Mouse (Mus musculus) intestine, postnatal 0 days (tissue): Measurements from ENCODE around the gene Aloxe3. TPM values are rescaled to one million over a fixed set of nuclear protein-coding genes. Genes with fewer than 3 reads are reported as not detected.

Experiments used
- ATAC-seq: fragments of 200-750 bp; cut with Nextera tagmentation; 2 replicates; pipeline ENCODE4 v1.8.0; 2017; ENCODE audit warnings: mild to moderate bottlenecking, moderate TSS enrichment, moderate library complexity
- H3K27ac ChIP-seq: fragments of 300-500 bp; sonication (generic); 2 replicates; pipeline ENCODE4 v1.5.1; 2014; ENCODE audit warnings: mild to moderate bottlenecking, low read depth, low read length, moderate library complexity
- H3K27me3 ChIP-seq: fragments of 300-500 bp; sonication (generic); replicated peaks from 2 replicates; pipeline ENCODE4 v1.6.1; 2014; ENCODE audit warnings: low read length, mixed read lengths; ENCODE audit not compliant: control insufficient read depth, insufficient read depth
- H3K36me3 ChIP-seq: fragments of 300-500 bp; sonication (generic); 2 replicates; pipeline ENCODE4 v1.6.1; 2014; ENCODE audit warnings: mild to moderate bottlenecking, moderate library complexity; ENCODE audit not compliant: control insufficient read depth, insufficient read depth
- H3K4me1 ChIP-seq: fragments of 300-500 bp; sonication (generic); replicated peaks from 2 replicates; pipeline ENCODE4 v1.6.1; 2014; ENCODE audit warnings: antibody characterized with exemption, low read length, mixed read lengths; ENCODE audit not compliant: control insufficient read depth, insufficient read depth
- H3K4me2 ChIP-seq: fragments of 300-500 bp; sonication (generic); replicated peaks from 2 replicates; pipeline ENCODE4 v1.6.1; 2014; ENCODE audit warnings: low read depth, mild to moderate bottlenecking, moderate library complexity
- H3K4me3 ChIP-seq: fragments of 300-500 bp; sonication (generic); 2 replicates; pipeline ENCODE4 v1.5.1; 2014; ENCODE audit warnings: low read depth, low read length
- H3K9ac ChIP-seq: fragments of 300-500 bp; sonication (generic); 2 replicates; pipeline ENCODE4 v1.6.1; 2014; ENCODE audit warnings: mild to moderate bottlenecking, low read depth, low read length
- H3K9me3 ChIP-seq: fragments of 300-500 bp; sonication (generic); 2 replicates; pipeline ENCODE4 v1.6.1; 2016; ENCODE audit warnings: mixed run types; ENCODE audit not compliant: control insufficient read depth
- CTCF ChIP-seq: sonication (generic); IDR thresholded peaks from 2 replicates; pipeline ENCODE4 v1.5.1; 2016; ENCODE audit warnings: low read depth, mild to moderate bottlenecking, control low read depth, antibody characterized with exemption, moderate library complexity
- WGBS: fragments of 180-500 bp; shearing (Covaris S2); extraction: QIAGEN DNeasy Blood & Tissue Kit; methylation state at CpG from one replicate; pipeline ENCODE4 v1.1.7; 2014; 5-methylcytosine and 5-hydroxymethylcytosine counted together
- polyA plus RNA-seq: library from polyadenylated mRNA; unstranded; fragments of >200 nt; fragmentation: Nextera tagmentation; extraction: Ambion mirVana; gene quantifications from 2 replicates; pipeline ENCODE4 v1.2.1, GENCODE M21; 2015

The Aloxe3 gene
- polyA plus RNA-seq, 1 experiment from 2014 or later: 0.82 TPM

GRCm38 (mm10) chr11:69088103-69088855 is 37.4 kb upstream of the Aloxe3 start, which contains the start of gene Vamp2:
Vamp2 (plus strand) TSS chr11:69088490.
- peak within 1 kb of the TSS; percentile 96 for H3K27ac ChIP-seq
- H3K9me3 ChIP-seq: no peaks in the 10 kb centered on the region
- H3K36me3 ChIP-seq: peaks cover 19% of the 10 kb centered on the region; the same call in 1 of the 2 replicates
- H3K4me3 ChIP-seq: peak within 1 kb of the TSS; percentile 100
- peaks cover 8% of the 10 kb centered on the region; the same call in 1 of the 2 replicates for H3K4me1 ChIP-seq
- TF ChIP-seq CTCF: 0 out of 2 replicates have a peak, but pooled peaks have one; percentile 1
- H3K4me2 ChIP-seq: peak within 1 kb of the TSS; percentile 82
- ATAC-seq: peak; percentile 64
- peak within 1 kb of the TSS; percentile 99 for H3K9ac ChIP-seq
- under 1% methylated on average over 61 of the region's 67 CpGs for WGBS
- no peaks in the 10 kb centered on the region for H3K27me3 ChIP-seq

DNA sequence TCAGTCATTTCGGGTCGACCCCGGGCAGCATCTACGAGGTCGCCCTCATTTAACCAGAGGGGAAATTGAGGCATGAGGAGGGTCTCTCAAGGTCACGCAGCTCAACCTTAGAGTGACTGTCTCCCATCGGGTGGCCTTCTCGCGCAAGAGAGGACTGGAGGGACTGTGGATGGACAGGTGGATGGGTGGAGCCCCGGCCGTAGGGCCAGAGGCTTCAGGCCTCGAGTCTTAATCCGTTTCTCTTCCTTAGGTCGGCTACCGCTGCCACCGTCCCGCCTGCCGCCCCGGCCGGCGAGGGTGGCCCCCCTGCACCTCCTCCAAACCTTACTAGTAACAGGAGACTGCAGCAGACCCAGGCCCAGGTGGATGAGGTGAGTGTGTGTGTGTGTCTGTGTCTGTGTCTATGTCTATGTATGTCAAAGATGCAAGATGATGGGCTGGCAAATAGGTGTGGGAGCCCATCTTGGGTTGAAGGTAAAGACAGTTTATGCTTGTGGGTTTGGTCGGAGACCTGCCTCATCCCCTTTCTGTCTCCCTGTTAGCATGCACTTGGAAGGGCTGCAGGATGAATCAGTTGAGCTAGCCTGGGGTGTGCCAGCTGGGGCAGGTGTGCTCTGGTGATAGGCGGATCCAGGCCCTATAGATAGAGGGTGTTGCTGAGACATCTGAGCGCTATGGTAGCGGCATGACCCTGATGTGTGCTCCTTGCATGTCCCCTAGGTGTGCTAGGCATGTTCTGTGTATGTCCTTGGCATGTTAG is 36.7 kb upstream of the Aloxe3 start:
- Histone ChIP-seq H3K4me1 (peaks cover 8% of the 10 kb centered on the region; the same call in 1 of the 2 replicates), H3K4me2 (peak overlapping the region; percentile 82), H3K9me3 (no peaks in the 10 kb centered on the region), H3K4me3 (peak overlapping the region; percentile 100), H3K9ac (peak overlapping the region; percentile 99), H3K36me3 (peaks cover 19% of the 10 kb centered on the region; the same call in 1 of the 2 replicates), H3K27me3 (no peaks in the 10 kb centered on the region), H3K27ac (peak overlapping the region; percentile 96)
- 5% methylated on average over 25 of the region's 25 CpGs for WGBS
- TF ChIP-seq CTCF: no peak
- 0 out of 2 replicates have a peak, but pooled peaks have one; percentile 6 for ATAC-seq

- TF ChIP-seq CTCF: no peak
- no peaks in the 10 kb centered on the region for H3K27me3 ChIP-seq
- no peaks in the 10 kb centered on the region for H3K9me3 ChIP-seq
- H3K4me3 ChIP-seq: peak overlapping the region; percentile 100
- H3K36me3 ChIP-seq: peaks cover 19% of the 10 kb centered on the region; the same call in 1 of the 2 replicates
- peak overlapping the region; percentile 82 for H3K4me2 ChIP-seq
- H3K27ac ChIP-seq: no peak overlapping the region
- WGBS: 79% methylated on average over 12 of the region's 12 CpGs
- peak overlapping the region; percentile 99 for H3K9ac ChIP-seq
- no peak for ATAC-seq
- peaks cover 10% of the 10 kb centered on the region; the same call in 1 of the 2 replicates for H3K4me1 ChIP-seq
Measured at GRCm38 (mm10) chr11:69089616-69090290, 35.9 kb upstream of the Aloxe3 start.

- H3K36me3 ChIP-seq: peaks cover 19% of the 10 kb centered on the region; the same call in 1 of the 2 replicates
- no peak overlapping the region for H3K4me2 ChIP-seq
- TF ChIP-seq CTCF: no peak
- H3K4me1 ChIP-seq: peaks cover 10% of the 10 kb centered on the region; the same call in 1 of the 2 replicates
- no peak for ATAC-seq
- H3K9me3 ChIP-seq: no peaks in the 10 kb centered on the region
- 63% methylated on average over 6 of the region's 6 CpGs for WGBS
- no peak overlapping the region for H3K4me3 ChIP-seq
- no peaks in the 10 kb centered on the region for H3K27me3 ChIP-seq
- H3K9ac ChIP-seq: no peak overlapping the region
- H3K27ac ChIP-seq: no peak overlapping the region
Measured at GRCm38 (mm10) chr11:69090367-69090766, 35.3 kb upstream of the Aloxe3 start.

GRCm38 (mm10) chr11:69091566-69092385 is 33.9 kb upstream of the Aloxe3 start:
- no peak for TF ChIP-seq CTCF
- Histone ChIP-seq H3K27ac (peak overlapping the region; percentile 43), H3K9ac (no peak overlapping the region)

More at GRCm38 (mm10) chr11:69091566-69092385, 33.9 kb upstream of the Aloxe3 start:
- WGBS: 55% methylated on average over 7 of the region's 7 CpGs
- no peak overlapping the region for H3K4me2 ChIP-seq
- no peaks in the 10 kb centered on the region for H3K27me3 ChIP-seq
- H3K9me3 ChIP-seq: no peaks in the 10 kb centered on the region
- H3K4me1 ChIP-seq: peaks cover 10% of the 10 kb centered on the region; the same call in 1 of the 2 replicates
- peaks cover 19% of the 10 kb centered on the region; the same call in 1 of the 2 replicates for H3K36me3 ChIP-seq
- ATAC-seq: no peak
- no peak overlapping the region for H3K4me3 ChIP-seq
